ENCODE assay signal across 8 mouse cellular contexts in the genomic region with DNA sequence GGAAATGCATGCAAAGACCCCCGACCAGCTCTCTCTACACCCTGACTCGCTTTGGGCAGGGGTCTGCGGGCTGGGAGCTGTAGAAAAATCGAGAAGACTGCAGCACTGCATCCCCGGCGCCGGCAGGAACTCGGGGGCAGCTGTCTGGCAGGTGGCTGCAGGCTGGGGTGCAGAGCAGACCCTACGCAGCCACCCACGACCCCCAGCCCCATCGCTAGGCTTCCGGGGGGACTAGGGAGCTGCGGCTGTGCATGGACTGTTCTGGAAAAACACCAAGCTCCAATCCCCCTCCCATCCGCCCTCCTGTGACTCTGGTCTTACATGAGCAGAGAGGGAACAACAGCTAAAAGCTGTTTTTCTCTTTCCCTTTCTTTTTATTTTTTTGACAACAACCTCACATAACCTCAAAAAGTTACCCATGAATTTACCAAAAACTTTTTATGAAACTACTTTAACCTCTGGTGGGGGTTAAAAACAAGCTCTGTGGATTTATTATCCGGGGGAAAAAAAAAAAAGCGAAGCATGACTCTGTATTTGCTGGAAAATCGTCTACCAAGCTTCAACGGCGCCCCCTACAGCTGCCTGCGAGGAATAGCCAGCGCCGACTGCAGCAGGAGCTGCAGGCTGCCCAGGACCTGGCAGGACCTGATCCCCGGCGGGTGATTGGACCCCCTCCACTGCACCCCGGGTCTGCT. TPM values are rescaled to one million over a fixed set of nuclear protein-coding genes. Genes with fewer than 3 reads are reported as not detected.
DNase-seq lines count a peak whose midpoint lies in the region; ATAC-seq lines count a peak whose summit lies in the region.

No protein-coding gene starts in this region.

- DNase-seq in adrenal gland, postnatal 14 days: peak; percentile 94
- peak; percentile 92 for DNase-seq in embryonic facial prominence, embryonic 10.5 days (ENCODE audit: low spot score)
- peak; percentile 67 for DNase-seq in kidney, adult 11 months
- DNase-seq in limb, embryonic 10.5 days (ENCODE audit: low spot score): peak; percentile 94
- peak; percentile 76 for DNase-seq in skeletal muscle tissue, adult 2 months (ENCODE audit: low read depth, low spot score)

- no peaks in the 10 kb centered on the region for H3K9me3 ChIP-seq in embryonic facial prominence, embryonic 10.5 days
- no peaks in the 10 kb centered on the region for H3K9me3 ChIP-seq in limb, embryonic 10.5 days (replicated peaks)
- no peaks in the 10 kb centered on the region for H3K9me3 ChIP-seq in midbrain, embryonic 12.5 days

- WGBS in embryonic facial prominence, embryonic 10.5 days: under 1% methylated on average over 25 of the region's 25 CpGs
- WGBS in limb, embryonic 10.5 days: under 1% methylated on average over 25 of the region's 25 CpGs
- WGBS in midbrain, embryonic 12.5 days: 0% methylated on average over 25 of the region's 25 CpGs

- H3K27me3 ChIP-seq in embryonic facial prominence, embryonic 10.5 days (replicated peaks; ENCODE audit: low read depth, poor library complexity, severe bottlenecking): peaks cover 43% of the 10 kb centered on the region
- H3K27me3 ChIP-seq in limb, embryonic 10.5 days (ENCODE audit: low read depth, poor library complexity, severe bottlenecking): peaks cover 39% of the 10 kb centered on the region
- peaks cover 32% of the 10 kb centered on the region for H3K27me3 ChIP-seq in midbrain, embryonic 12.5 days

- peak overlapping the region; percentile 80 for H3K4me2 ChIP-seq in midbrain, embryonic 12.5 days (replicated peaks)

- no peaks in the 10 kb centered on the region for H3K36me3 ChIP-seq in embryonic facial prominence, embryonic 10.5 days (replicated peaks)
- H3K36me3 ChIP-seq in limb, embryonic 10.5 days: no peaks in the 10 kb centered on the region
- H3K36me3 ChIP-seq in midbrain, embryonic 12.5 days: no peaks in the 10 kb centered on the region

- H3K4me3 ChIP-seq in embryonic facial prominence, embryonic 10.5 days: peak overlapping the region; percentile 57
- peak overlapping the region; percentile 54 for H3K4me3 ChIP-seq in limb, embryonic 10.5 days
- peak overlapping the region; percentile 45 for H3K4me3 ChIP-seq in midbrain, embryonic 12.5 days

- peak; percentile 72 for ATAC-seq in granulocyte monocyte progenitor cell, adult 5-6 weeks (replicated peaks; ENCODE audit: poor library complexity, severe bottlenecking)
- peak; percentile 86 for ATAC-seq in midbrain, embryonic 12.5 days (ENCODE audit: low FRiP score, low read depth)
- no peak for ATAC-seq in inflammation-experienced regulatory T-cells, adult 6 months

- H3K27ac ChIP-seq in embryonic facial prominence, embryonic 10.5 days (replicated peaks): peak overlapping the region; percentile 85
- peak overlapping the region; percentile 87 for H3K27ac ChIP-seq in limb, embryonic 10.5 days
- H3K27ac ChIP-seq in midbrain, embryonic 12.5 days (replicated peaks): peak overlapping the region; percentile 69

- H3K9ac ChIP-seq in midbrain, embryonic 12.5 days (replicated peaks): peak overlapping the region; percentile 55

- H3K4me1 ChIP-seq in embryonic facial prominence, embryonic 10.5 days: peaks cover 35% of the 10 kb centered on the region
- H3K4me1 ChIP-seq in limb, embryonic 10.5 days: peaks cover 31% of the 10 kb centered on the region
- peaks cover 24% of the 10 kb centered on the region for H3K4me1 ChIP-seq in midbrain, embryonic 12.5 days

RNA-seq across cellular contexts. Expression of a gene that starts 30.4 kb away (rescaled TPM):
- 0.19 and 2.0 TPM in 2 replicates for total RNA-seq in adrenal gland, postnatal 14 days (2021)
- polyA plus RNA-seq in embryonic facial prominence, embryonic 10.5 days (2016; fragmentation: Nextera tagmentation; extraction: Ambion mirVana): not detected in 2 replicates
- total RNA-seq in granulocyte monocyte progenitor cell, adult 5-6 weeks (2014; fragmentation: Nextera tagmentation): 1.1 TPM in 2 replicates
- total RNA-seq in granulocyte monocyte progenitor cell, adult 5-6 weeks (2017): 0.15 and 0.26 TPM in 2 replicates
- polyA plus RNA-seq in limb, embryonic 10.5 days (2016; fragmentation: Nextera tagmentation; extraction: Ambion mirVana): not detected in 2 replicates
- polyA plus RNA-seq in midbrain, embryonic 12.5 days (2016; fragmentation: Nextera tagmentation; extraction: Ambion mirVana): 0.01 TPM in 1 of 2 replicates, not detected in the other
- polyA plus RNA-seq in inflammation-experienced regulatory T-cells, adult 6 months (2017; shearing (Covaris generic)): 1 to 10 TPM; 7.7 to 9.6 (median 9.0) TPM
